Mouse (Mus musculus): ENCODE measurements at regions not wholly inside any gene's neighbourhood (a gene's known extent, or its start where the extent isn't known, plus 50 kb on each side); places are given as distances from the start of the nearest gene placed in this dataset.

- no peaks in the 10 kb centered on the region for H3K9me3 ChIP-seq (replicated peaks; ENCODE audit: control insufficient read depth, low read length, poor library complexity, severe bottlenecking)
- no peak overlapping the region for H3K4me3 ChIP-seq (ENCODE audit: low read depth, low read length)
- WGBS, result 80% methylated on average over 3 of the region's 3 CpGs
- ATAC-seq, result no peak
- H3K27me3 ChIP-seq (ENCODE audit: control insufficient read depth, insufficient read depth, low read depth, low read length), result no peaks in the 10 kb centered on the region
- no peaks in the 10 kb centered on the region for H3K36me3 ChIP-seq (ENCODE audit: control insufficient read depth, insufficient read depth, low read length)
- H3K4me1 ChIP-seq (ENCODE audit: control insufficient read depth, insufficient read depth, low read length), result no peaks in the 10 kb centered on the region
- no peak overlapping the region for H3K4me2 ChIP-seq (ENCODE audit: low read length)
- no peak overlapping the region for H3K9ac ChIP-seq (ENCODE audit: low read depth, low read length)
- no peak overlapping the region for H3K27ac ChIP-seq (ENCODE audit: low read length)
Measured at GRCm38 (mm10) chr1:89002326-89002725, 67.9 kb upstream of the Sh3bp4 start.

GRCm38 (mm10) chr1:89003752-89004151, 66.5 kb upstream of the Sh3bp4 start:
- no peak for ATAC-seq
- Histone ChIP-seq H3K4me1 (ENCODE audit: control insufficient read depth, insufficient read depth, low read length) (no peaks in the 10 kb centered on the region), H3K27me3 (ENCODE audit: control insufficient read depth, insufficient read depth, low read depth, low read length) (no peaks in the 10 kb centered on the region), H3K9me3 (replicated peaks; ENCODE audit: control insufficient read depth, low read length, poor library complexity, severe bottlenecking) (no peaks in the 10 kb centered on the region), H3K9ac (ENCODE audit: low read depth, low read length) (no peak overlapping the region), H3K36me3 (ENCODE audit: control insufficient read depth, insufficient read depth, low read length) (no peaks in the 10 kb centered on the region), H3K4me3 (ENCODE audit: low read depth, low read length) (no peak overlapping the region), H3K4me2 (ENCODE audit: low read length) (no peak overlapping the region), H3K27ac (ENCODE audit: low read length) (no peak overlapping the region)
- 50% methylated on average over 2 of the region's 2 CpGs for WGBS

- Histone ChIP-seq H3K27ac (ENCODE audit: low read length) (no peak overlapping the region), H3K9ac (ENCODE audit: low read depth, low read length) (no peak overlapping the region), H3K9me3 (replicated peaks; ENCODE audit: control insufficient read depth, low read length, poor library complexity, severe bottlenecking) (no peaks in the 10 kb centered on the region), H3K27me3 (ENCODE audit: control insufficient read depth, insufficient read depth, low read depth, low read length) (no peaks in the 10 kb centered on the region), H3K4me2 (ENCODE audit: low read length) (no peak overlapping the region), H3K4me1 (ENCODE audit: control insufficient read depth, insufficient read depth, low read length) (no peaks in the 10 kb centered on the region), H3K36me3 (ENCODE audit: control insufficient read depth, insufficient read depth, low read length) (no peaks in the 10 kb centered on the region), H3K4me3 (ENCODE audit: low read depth, low read length) (no peak overlapping the region)
- 86% methylated on average over 7 of the region's 7 CpGs for WGBS
- no peak for ATAC-seq
Measured at GRCm38 (mm10) chr1:89007476-89007875, 62.7 kb upstream of the Sh3bp4 start.

GRCm38 (mm10) chr1:89010170-89010569, 60.0 kb upstream of the Sh3bp4 start:
- Histone ChIP-seq H3K27me3 (ENCODE audit: control insufficient read depth, insufficient read depth, low read depth, low read length) (no peaks in the 10 kb centered on the region), H3K4me2 (ENCODE audit: low read length) (no peak overlapping the region), H3K27ac (ENCODE audit: low read length) (no peak overlapping the region), H3K4me1 (ENCODE audit: control insufficient read depth, insufficient read depth, low read length) (no peaks in the 10 kb centered on the region), H3K36me3 (ENCODE audit: control insufficient read depth, insufficient read depth, low read length) (no peaks in the 10 kb centered on the region), H3K9ac (ENCODE audit: low read depth, low read length) (no peak overlapping the region), H3K4me3 (ENCODE audit: low read depth, low read length) (no peak overlapping the region), H3K9me3 (replicated peaks; ENCODE audit: control insufficient read depth, low read length, poor library complexity, severe bottlenecking) (no peaks in the 10 kb centered on the region)
- 86% methylated on average over 2 of the region's 2 CpGs for WGBS
- ATAC-seq, result no peak

- H3K27ac ChIP-seq (ENCODE audit: low read length), result no peak overlapping the region
- no peaks in the 10 kb centered on the region for H3K9me3 ChIP-seq (replicated peaks; ENCODE audit: control insufficient read depth, low read length, poor library complexity, severe bottlenecking)
- H3K4me2 ChIP-seq (ENCODE audit: low read length), result no peak overlapping the region
- no peaks in the 10 kb centered on the region for H3K36me3 ChIP-seq (ENCODE audit: control insufficient read depth, insufficient read depth, low read length)
- H3K9ac ChIP-seq (ENCODE audit: low read depth, low read length), result no peak overlapping the region
- 89% methylated on average over 7 of the region's 7 CpGs for WGBS
- ATAC-seq, result no peak
- no peak overlapping the region for H3K4me3 ChIP-seq (ENCODE audit: low read depth, low read length)
- no peaks in the 10 kb centered on the region for H3K27me3 ChIP-seq (ENCODE audit: control insufficient read depth, insufficient read depth, low read depth, low read length)
- no peaks in the 10 kb centered on the region for H3K4me1 ChIP-seq (ENCODE audit: control insufficient read depth, insufficient read depth, low read length)
Measured at GRCm38 (mm10) chr1:89011454-89011853, 58.8 kb upstream of the Sh3bp4 start.

GRCm38 (mm10) chr1:89015385-89015784, 54.8 kb upstream of the Sh3bp4 start:
- H3K36me3 ChIP-seq (ENCODE audit: control insufficient read depth, insufficient read depth, low read length), result no peaks in the 10 kb centered on the region
- H3K27ac ChIP-seq (ENCODE audit: low read length), result no peak overlapping the region
- no peak for ATAC-seq
- no peaks in the 10 kb centered on the region for H3K9me3 ChIP-seq (replicated peaks; ENCODE audit: control insufficient read depth, low read length, poor library complexity, severe bottlenecking)
- no peaks in the 10 kb centered on the region for H3K27me3 ChIP-seq (ENCODE audit: control insufficient read depth, insufficient read depth, low read depth, low read length)
- no peaks in the 10 kb centered on the region for H3K4me1 ChIP-seq (ENCODE audit: control insufficient read depth, insufficient read depth, low read length)
- H3K4me2 ChIP-seq (ENCODE audit: low read length), result no peak overlapping the region
- 57% methylated on average over 12 of the region's 12 CpGs for WGBS
- H3K9ac ChIP-seq (ENCODE audit: low read depth, low read length), result no peak overlapping the region
- no peak overlapping the region for H3K4me3 ChIP-seq (ENCODE audit: low read depth, low read length)

GRCm38 (mm10) chr1:89015845-89016244, 54.4 kb upstream of the Sh3bp4 start:
- 81% methylated on average over 10 of the region's 10 CpGs for WGBS
- Histone ChIP-seq H3K4me1 (ENCODE audit: control insufficient read depth, insufficient read depth, low read length) (no peaks in the 10 kb centered on the region), H3K4me3 (ENCODE audit: low read depth, low read length) (no peak overlapping the region), H3K9ac (ENCODE audit: low read depth, low read length) (no peak overlapping the region), H3K9me3 (replicated peaks; ENCODE audit: control insufficient read depth, low read length, poor library complexity, severe bottlenecking) (no peaks in the 10 kb centered on the region), H3K36me3 (ENCODE audit: control insufficient read depth, insufficient read depth, low read length) (no peaks in the 10 kb centered on the region), H3K4me2 (ENCODE audit: low read length) (no peak overlapping the region), H3K27ac (ENCODE audit: low read length) (no peak overlapping the region), H3K27me3 (ENCODE audit: control insufficient read depth, insufficient read depth, low read depth, low read length) (no peaks in the 10 kb centered on the region)
- no peak for ATAC-seq

- Histone ChIP-seq H3K4me3 (ENCODE audit: low read depth, low read length) (no peak overlapping the region), H3K9me3 (replicated peaks; ENCODE audit: control insufficient read depth, low read length, poor library complexity, severe bottlenecking) (no peaks in the 10 kb centered on the region), H3K9ac (ENCODE audit: low read depth, low read length) (no peak overlapping the region), H3K4me2 (ENCODE audit: low read length) (no peak overlapping the region), H3K27ac (ENCODE audit: low read length) (no peak overlapping the region), H3K4me1 (ENCODE audit: control insufficient read depth, insufficient read depth, low read length) (no peaks in the 10 kb centered on the region), H3K36me3 (ENCODE audit: control insufficient read depth, insufficient read depth, low read length) (no peaks in the 10 kb centered on the region), H3K27me3 (ENCODE audit: control insufficient read depth, insufficient read depth, low read depth, low read length) (no peaks in the 10 kb centered on the region)
- no peak for ATAC-seq
- WGBS, result 93% methylated on average over 4 of the region's 4 CpGs
Measured at GRCm38 (mm10) chr1:89019778-89020373, 50.3 kb upstream of the Sh3bp4 start.

Measured in midbrain, embryonic 16.5 days (tissue).